Mouse (Mus musculus): Measurements from ENCODE around the gene Hsh2d. TPM values are rescaled to one million over a fixed set of nuclear protein-coding genes. Genes with fewer than 3 reads are reported as not detected.

Gene Hsh2d
- polyA plus RNA-seq, 1 experiment, result not detected

DNA sequence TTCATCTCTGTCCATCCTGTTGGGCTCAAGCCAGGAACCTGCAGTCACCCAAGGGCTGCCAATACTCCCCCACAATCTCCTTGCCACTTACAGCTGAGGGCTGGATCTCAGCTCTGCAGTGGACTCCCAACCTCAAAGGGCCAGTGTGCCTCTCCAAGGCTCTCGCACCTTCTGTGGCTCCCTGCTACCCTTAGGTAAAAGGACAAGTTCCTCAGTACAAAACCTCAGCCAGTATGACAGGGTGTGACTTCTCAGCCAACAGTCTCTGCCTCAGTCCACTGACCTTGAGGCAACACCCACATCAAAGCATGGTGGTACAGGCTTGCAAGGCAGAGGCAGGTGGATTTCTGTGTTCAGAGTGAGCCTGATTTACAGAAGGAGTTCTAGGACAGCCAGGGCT is 22.4 kb downstream of the Hsh2d start:
- no peaks in the 10 kb centered on the region for H3K79me2 ChIP-seq (ENCODE audit: control insufficient read depth, insufficient read depth)
- TF ChIP-seq E2F4 (IDR thresholded peaks at IDR 0.05; ENCODE audit: insufficient read depth) (no peak), USF1 (IDR thresholded peaks at IDR 0.05; ENCODE audit: low read depth) (no peak), MAX (IDR thresholded peaks at IDR 0.05; ENCODE audit: low read depth) (no peak), REST (IDR thresholded peaks at IDR 0.05; ENCODE audit: insufficient read depth, insufficient read length) (no peak), MYOG (IDR thresholded peaks at IDR 0.05; ENCODE audit: control insufficient read depth in 1 of 3, insufficient read depth in 1 of 3, insufficient read length in 2 of 3, low read depth in 2 of 3) (no peak), TCF3 (IDR thresholded peaks at IDR 0.05; ENCODE audit: insufficient read length, low read depth) (no peak), CEBPB (IDR thresholded peaks at IDR 0.05; ENCODE audit: insufficient read depth, poor library complexity, severe bottlenecking) (no peak), POLR2AphosphoS2 (IDR thresholded peaks at IDR 0.05; ENCODE audit: insufficient read length, low read depth) (no peak), POLR2A (IDR thresholded peaks at IDR 0.05; ENCODE audit: insufficient read length, low read depth) (no peak), MYOD1 (IDR thresholded peaks at IDR 0.05; ENCODE audit: control insufficient read depth in 1 of 3, insufficient read length in 2 of 3, low read depth in 2 of 3) (no peak), TCF12 (IDR thresholded peaks at IDR 0.05; ENCODE audit: insufficient read depth, poor library complexity, severe bottlenecking) (no peak), SRF (IDR thresholded peaks at IDR 0.05; ENCODE audit: control insufficient read depth, insufficient read length, low read depth) (no peak)
- H3K27me3 ChIP-seq (ENCODE audit: control insufficient read depth, insufficient read depth, insufficient read length), result peaks cover 13% of the 10 kb centered on the region
- no peak overlapping the region for H3K4me3 ChIP-seq
- no peak overlapping the region for H3ac ChIP-seq (ENCODE audit: control insufficient read depth, insufficient read length)
- no peaks in the 10 kb centered on the region for H3K36me3 ChIP-seq (ENCODE audit: control insufficient read depth, insufficient read depth)
- no peak overlapping the region for H3K4me2 ChIP-seq (ENCODE audit: low read depth)

DNA sequence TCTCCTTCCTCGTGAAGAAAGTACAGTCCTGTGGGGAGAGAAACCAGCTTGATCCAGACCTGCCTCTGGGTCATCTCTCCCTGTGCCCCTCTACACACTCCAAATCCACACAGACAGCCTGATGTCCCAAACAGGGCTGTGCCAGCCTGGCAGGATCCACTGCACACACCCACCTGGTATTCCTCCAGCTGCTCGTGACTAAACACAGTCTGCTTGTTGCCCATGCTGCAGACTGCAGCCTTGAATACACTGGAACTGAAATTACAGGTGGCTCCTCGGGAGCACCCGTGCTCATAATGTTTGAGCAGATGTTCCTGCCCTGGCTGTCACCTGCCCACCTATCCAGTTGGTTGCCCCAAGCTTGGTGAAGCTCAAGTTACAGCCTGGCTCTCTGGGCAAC is 23.3 kb downstream of the Hsh2d start, which contains the start of gene Cib3:
TSS of gene Cib3 (minus strand) at position 87 of the 400 bp plus-strand sequence.
- TF ChIP-seq REST (IDR thresholded peaks at IDR 0.05; ENCODE audit: insufficient read depth, insufficient read length), result no peak
- TF ChIP-seq TCF3 (IDR thresholded peaks at IDR 0.05; ENCODE audit: insufficient read length, low read depth), result no peak
- no peak for TF ChIP-seq TCF12 (IDR thresholded peaks at IDR 0.05; ENCODE audit: insufficient read depth, poor library complexity, severe bottlenecking)
- TF ChIP-seq MAX (IDR thresholded peaks at IDR 0.05; ENCODE audit: low read depth), result no peak
- TF ChIP-seq SRF (IDR thresholded peaks at IDR 0.05; ENCODE audit: control insufficient read depth, insufficient read length, low read depth), result no peak
- no peak for TF ChIP-seq POLR2AphosphoS2 (IDR thresholded peaks at IDR 0.05; ENCODE audit: insufficient read length, low read depth)
- no peak for TF ChIP-seq USF1 (IDR thresholded peaks at IDR 0.05; ENCODE audit: low read depth)
- TF ChIP-seq MYOG (IDR thresholded peaks at IDR 0.05; ENCODE audit: control insufficient read depth in 1 of 3, insufficient read depth in 1 of 3, insufficient read length in 2 of 3, low read depth in 2 of 3), result no peak
- TF ChIP-seq POLR2A (IDR thresholded peaks at IDR 0.05; ENCODE audit: insufficient read length, low read depth), result no peak
- TF ChIP-seq E2F4 (IDR thresholded peaks at IDR 0.05; ENCODE audit: insufficient read depth), result no peak
- no peak for TF ChIP-seq CEBPB (IDR thresholded peaks at IDR 0.05; ENCODE audit: insufficient read depth, poor library complexity, severe bottlenecking)
- no peak for TF ChIP-seq MYOD1 (IDR thresholded peaks at IDR 0.05; ENCODE audit: control insufficient read depth in 1 of 3, insufficient read length in 2 of 3, low read depth in 2 of 3)
- H3K79me2 ChIP-seq (ENCODE audit: control insufficient read depth, insufficient read depth), result no peaks in the 10 kb centered on the region
- H3K27me3 ChIP-seq (ENCODE audit: control insufficient read depth, insufficient read depth, insufficient read length), result peaks cover 13% of the 10 kb centered on the region
- no peaks in the 10 kb centered on the region for H3K36me3 ChIP-seq (ENCODE audit: control insufficient read depth, insufficient read depth)
- no peak within 1 kb of the TSS for H3K4me2 ChIP-seq (ENCODE audit: low read depth)
- H3K4me3 ChIP-seq, result no peak within 1 kb of the TSS
- H3ac ChIP-seq (ENCODE audit: control insufficient read depth, insufficient read length), result no peak within 1 kb of the TSS

DNA sequence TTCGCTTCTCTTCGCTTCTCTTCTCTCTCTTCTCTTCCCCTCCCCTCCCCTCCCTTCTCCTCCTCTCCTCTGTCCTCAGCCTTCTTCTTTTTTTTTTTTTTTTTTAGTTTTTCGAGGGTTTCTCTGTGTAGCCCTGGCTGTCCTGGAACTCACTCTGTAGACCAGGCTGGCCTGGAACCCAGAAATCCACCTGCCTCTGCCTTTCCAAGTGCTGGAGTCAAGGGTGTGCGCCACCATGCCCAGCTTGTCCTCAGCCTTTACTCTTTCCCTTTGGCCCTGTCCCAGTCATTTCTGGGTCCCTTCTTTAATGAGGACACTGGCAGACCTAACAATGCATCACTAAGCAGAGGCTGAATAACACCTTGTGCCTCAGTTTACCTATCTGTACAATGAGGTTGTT is 24.1 kb downstream of the Hsh2d start, which contains the start of gene Gm11034:
TSS of gene Gm11034 (minus strand) at position 101 of the 400 bp plus-strand sequence.
- Histone ChIP-seq H3K4me3 (no peak within 1 kb of the TSS), H3K27me3 (ENCODE audit: control insufficient read depth, insufficient read depth, insufficient read length) (peaks cover 13% of the 10 kb centered on the region), H3K36me3 (ENCODE audit: control insufficient read depth, insufficient read depth) (no peaks in the 10 kb centered on the region), H3K4me2 (ENCODE audit: low read depth) (no peak within 1 kb of the TSS), H3ac (ENCODE audit: control insufficient read depth, insufficient read length) (no peak within 1 kb of the TSS), H3K79me2 (ENCODE audit: control insufficient read depth, insufficient read depth) (no peaks in the 10 kb centered on the region)
- TF ChIP-seq CEBPB (IDR thresholded peaks at IDR 0.05; ENCODE audit: insufficient read depth, poor library complexity, severe bottlenecking) (no peak), TCF12 (IDR thresholded peaks at IDR 0.05; ENCODE audit: insufficient read depth, poor library complexity, severe bottlenecking) (no peak), MAX (IDR thresholded peaks at IDR 0.05; ENCODE audit: low read depth) (no peak), USF1 (IDR thresholded peaks at IDR 0.05; ENCODE audit: low read depth) (no peak)

GRCm38 (mm10) chr8:72215060-72215459 is 25.6 kb downstream of the Hsh2d start:
- Histone ChIP-seq H3K36me3 (ENCODE audit: control insufficient read depth, insufficient read depth) (no peaks in the 10 kb centered on the region), H3K4me3 (no peak overlapping the region), H3K4me2 (ENCODE audit: low read depth) (no peak overlapping the region), H3K27me3 (ENCODE audit: control insufficient read depth, insufficient read depth, insufficient read length) (peaks cover 13% of the 10 kb centered on the region), H3K79me2 (ENCODE audit: control insufficient read depth, insufficient read depth) (peaks cover 3% of the 10 kb centered on the region), H3ac (ENCODE audit: control insufficient read depth, insufficient read length) (no peak overlapping the region)
- TF ChIP-seq TCF3 (IDR thresholded peaks at IDR 0.05; ENCODE audit: insufficient read length, low read depth), result no peak

DNA sequence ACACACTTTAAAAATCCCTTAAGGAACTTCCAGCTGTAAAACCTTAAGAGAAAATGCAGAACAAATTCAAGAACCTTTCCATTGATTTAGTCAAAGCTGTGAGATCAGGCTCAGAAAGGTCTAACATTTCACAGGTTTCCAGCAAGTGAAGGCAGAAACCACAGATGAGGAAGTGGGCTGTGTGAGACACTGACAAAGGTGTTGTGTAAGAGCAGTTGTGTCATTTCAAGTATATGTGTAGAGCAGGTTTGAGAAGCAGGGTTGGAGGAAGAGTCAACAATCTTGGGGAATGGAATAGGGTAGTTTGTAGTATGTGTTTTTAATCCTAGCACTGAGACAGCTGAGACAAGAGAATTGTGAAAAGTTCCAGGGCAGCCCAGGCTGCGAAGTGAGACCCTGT is 26.4 kb downstream of the Hsh2d start:
- peaks cover 11% of the 10 kb centered on the region for H3K79me2 ChIP-seq (ENCODE audit: control insufficient read depth, insufficient read depth)
- H3ac ChIP-seq (ENCODE audit: control insufficient read depth, insufficient read length), result no peak overlapping the region
- peaks cover 13% of the 10 kb centered on the region for H3K27me3 ChIP-seq (ENCODE audit: control insufficient read depth, insufficient read depth, insufficient read length)
- no peak overlapping the region for H3K4me3 ChIP-seq
- H3K4me2 ChIP-seq (ENCODE audit: low read depth), result no peak overlapping the region
- TF ChIP-seq E2F4 (IDR thresholded peaks at IDR 0.05; ENCODE audit: insufficient read depth), result no peak
- TF ChIP-seq MYOD1 (IDR thresholded peaks at IDR 0.05; ENCODE audit: control insufficient read depth in 1 of 3, insufficient read length in 2 of 3, low read depth in 2 of 3), result no peak
- TF ChIP-seq POLR2A (IDR thresholded peaks at IDR 0.05; ENCODE audit: insufficient read length, low read depth), result no peak
- TF ChIP-seq POLR2AphosphoS2 (IDR thresholded peaks at IDR 0.05; ENCODE audit: insufficient read length, low read depth), result no peak
- no peaks in the 10 kb centered on the region for H3K36me3 ChIP-seq (ENCODE audit: control insufficient read depth, insufficient read depth)
